11 mouse cellular contexts compared by ENCODE assay signal in the genomic region with DNA sequence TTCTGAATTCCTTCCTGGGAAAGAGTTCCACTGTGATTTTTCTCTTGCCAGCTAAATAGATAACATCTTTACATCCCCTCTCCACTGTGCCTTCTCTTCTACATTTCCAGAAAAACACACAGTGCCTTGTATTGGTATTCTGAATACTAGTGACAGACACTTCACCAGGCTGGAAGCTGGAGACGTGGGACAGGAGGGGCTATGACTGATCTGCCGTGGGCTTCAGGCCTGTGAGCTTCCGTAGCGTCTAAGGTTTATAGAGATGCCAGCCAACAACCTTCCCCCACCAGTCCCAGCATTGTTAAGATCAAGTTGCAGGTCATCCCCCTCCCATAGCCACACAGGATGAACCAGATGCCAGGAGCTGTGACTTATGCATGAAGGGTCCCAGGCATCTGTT.
DNase-seq lines count a peak whose midpoint lies in the region; ATAC-seq lines count a peak whose summit lies in the region.
"Had no signal": no experiment of that assay in that cellular context is flagged by ENCODE, and none has a peak within 500 bp of the region (broad histone marks: within the 10 kb centered on the region; RNA-seq: fewer than 3 reads in every experiment).

No protein-coding gene starts in this region.

- H3K9ac ChIP-seq in kidney, embryonic 14.5 days (ENCODE audit: low read depth, low read length), result no peak overlapping the region
- no peak overlapping the region for H3K9ac ChIP-seq in embryonic facial prominence, embryonic 13.5 days
- H3K9ac ChIP-seq in hindbrain, embryonic 12.5 days, result no peak overlapping the region
- peak overlapping the region; percentile 22; the same call in 1 of the 2 replicates for H3K9ac ChIP-seq in midbrain, embryonic 16.5 days (ENCODE audit: low read depth, low read length)
- H3K9ac ChIP-seq: limb, embryonic 15.5 days had no signal

- H3K4me2 ChIP-seq in kidney, embryonic 14.5 days (replicated peaks; ENCODE audit: low read depth, low read length), result no peak overlapping the region
- H3K4me2 ChIP-seq in embryonic facial prominence, embryonic 13.5 days, result no peak overlapping the region
- peak overlapping the region; percentile 30; the same call in 1 of the 2 replicates for H3K4me2 ChIP-seq in hindbrain, embryonic 12.5 days (replicated peaks)
- 0 out of 2 replicates have a peak overlapping the region, but pooled peaks have one; percentile 14 for H3K4me2 ChIP-seq in midbrain, embryonic 16.5 days (ENCODE audit: low read length)
- H3K4me2 ChIP-seq: limb, embryonic 15.5 days had no signal

- no peak for DNase-seq in kidney, postnatal 25 days
- no peak for DNase-seq in urinary bladder, postnatal 14 days (ENCODE audit: low spot score)
- DNase-seq in gastrocnemius, postnatal 36 days, result no peak
- DNase-seq in thymus, postnatal 10 days (ENCODE audit: low spot score in 2 of 2), result no peak

- WGBS in kidney, embryonic 14.5 days, result 17% methylated on average over 4 of the region's 4 CpGs
- WGBS in embryonic facial prominence, embryonic 13.5 days, result 19% methylated on average over 4 of the region's 4 CpGs
- WGBS in hindbrain, embryonic 12.5 days, result 28% methylated on average over 4 of the region's 4 CpGs
- WGBS in midbrain, embryonic 16.5 days, result 12% methylated on average over 4 of the region's 4 CpGs

- intact Hi-C loops in gastrocnemius, postnatal 36 days (cut with DNase I), result no loop called here

- peak overlapping the region; percentile 39 for H3K27ac ChIP-seq in kidney, embryonic 14.5 days (ENCODE audit: low read depth, low read length)
- peak overlapping the region; percentile 58 for H3K27ac ChIP-seq in embryonic facial prominence, embryonic 13.5 days
- peak overlapping the region; percentile 46; the same call in 1 of the 2 replicates for H3K27ac ChIP-seq in hindbrain, embryonic 12.5 days
- H3K27ac ChIP-seq in midbrain, embryonic 16.5 days (ENCODE audit: low read length), result peak overlapping the region; percentile 67
- H3K27ac ChIP-seq: limb, embryonic 15.5 days had no signal

- no peaks in the 10 kb centered on the region for H3K9me3 ChIP-seq in kidney, embryonic 14.5 days (ENCODE audit: control insufficient read depth, low read length)
- no peaks in the 10 kb centered on the region for H3K9me3 ChIP-seq in embryonic facial prominence, embryonic 13.5 days
- H3K9me3 ChIP-seq in hindbrain, embryonic 12.5 days (replicated peaks), result no peaks in the 10 kb centered on the region
- H3K9me3 ChIP-seq in midbrain, embryonic 16.5 days (replicated peaks; ENCODE audit: control insufficient read depth, low read length, poor library complexity, severe bottlenecking), result no peaks in the 10 kb centered on the region
- H3K9me3 ChIP-seq: limb, embryonic 15.5 days had no signal

- no peak overlapping the region for H3K4me3 ChIP-seq in kidney, embryonic 14.5 days (ENCODE audit: low read length)
- no peak overlapping the region for H3K4me3 ChIP-seq in embryonic facial prominence, embryonic 13.5 days
- no peak overlapping the region for H3K4me3 ChIP-seq in hindbrain, embryonic 12.5 days
- H3K4me3 ChIP-seq in midbrain, embryonic 16.5 days (ENCODE audit: low read depth, low read length), result no peak overlapping the region
- H3K4me3 ChIP-seq: limb, embryonic 15.5 days had no signal

- no peaks in the 10 kb centered on the region for H3K27me3 ChIP-seq in kidney, embryonic 14.5 days (ENCODE audit: control insufficient read depth, insufficient read depth, low read length)
- no peaks in the 10 kb centered on the region for H3K27me3 ChIP-seq in embryonic facial prominence, embryonic 13.5 days
- no peaks in the 10 kb centered on the region for H3K27me3 ChIP-seq in hindbrain, embryonic 12.5 days
- no peaks in the 10 kb centered on the region for H3K27me3 ChIP-seq in midbrain, embryonic 16.5 days (ENCODE audit: control insufficient read depth, insufficient read depth, low read depth, low read length)
- H3K27me3 ChIP-seq: limb, embryonic 15.5 days had no signal

- no peaks in the 10 kb centered on the region for H3K36me3 ChIP-seq in kidney, embryonic 14.5 days (ENCODE audit: control insufficient read depth, insufficient read depth, low read length)
- H3K36me3 ChIP-seq in embryonic facial prominence, embryonic 13.5 days, result no peaks in the 10 kb centered on the region
- H3K36me3 ChIP-seq in hindbrain, embryonic 12.5 days, result no peaks in the 10 kb centered on the region
- no peaks in the 10 kb centered on the region for H3K36me3 ChIP-seq in midbrain, embryonic 16.5 days (ENCODE audit: control insufficient read depth, insufficient read depth, low read length)
- H3K36me3 ChIP-seq: limb, embryonic 15.5 days had no signal

- peak; percentile 71; the same call in 1 of the 2 replicates for ATAC-seq in kidney, embryonic 14.5 days (ENCODE audit: low FRiP score, low TSS enrichment)
- ATAC-seq in embryonic facial prominence, embryonic 13.5 days (ENCODE audit: insufficient number of reproducible peaks, insufficient read depth, low FRiP score, low TSS enrichment, low read depth), result no peak
- peak; percentile 51 for ATAC-seq in hindbrain, embryonic 12.5 days (ENCODE audit: low FRiP score)
- peak; percentile 66 for ATAC-seq in midbrain, embryonic 16.5 days
- ATAC-seq: activated CD4-positive, CD25-positive, alpha-beta regulatory T cell, adult 4 months; lung, postnatal 0 days had no signal

- H3K4me1 ChIP-seq in kidney, embryonic 14.5 days (ENCODE audit: control insufficient read depth, insufficient read depth, low read length), result peaks cover 10% of the 10 kb centered on the region
- peaks cover 12% of the 10 kb centered on the region for H3K4me1 ChIP-seq in embryonic facial prominence, embryonic 13.5 days
- peaks cover 13% of the 10 kb centered on the region for H3K4me1 ChIP-seq in hindbrain, embryonic 12.5 days
- peaks cover 13% of the 10 kb centered on the region for H3K4me1 ChIP-seq in midbrain, embryonic 16.5 days (ENCODE audit: control insufficient read depth, insufficient read depth, low read length)
- H3K4me1 ChIP-seq: limb, embryonic 15.5 days had no signal

Comparison
In these comparisons a context has a peak if more than half of its experiments do, and no peak if none do; other contexts are left out.
1. H3K4me2 ChIP-seq: peak in hindbrain, embryonic 12.5 days (single experiment) and midbrain, embryonic 16.5 days (single experiment); none in kidney, embryonic 14.5 days (single experiment) and embryonic facial prominence, embryonic 13.5 days (single experiment).
2. Peak in every context shown above with its lines, with median percentiles within 50 percentile points of each other: H3K27ac ChIP-seq.